Mouse (Mus musculus) lung, postnatal 0 days (tissue): ENCODE data around the gene Dapk2.

Experiments
- CTCF ChIP-seq: IDR thresholded peaks from 2 replicates; pipeline ENCODE4 v1.5.1; 2016; ENCODE audit warnings: antibody characterized with exemption, mild to moderate bottlenecking
- EP300 ChIP-seq: IDR thresholded peaks from 2 replicates; pipeline ENCODE4 v1.6.1; 2016; ENCODE audit warnings: antibody characterized with exemption, mild to moderate bottlenecking, control low read depth

- TF ChIP-seq CTCF: no peak
- no peak for TF ChIP-seq EP300
Observed at GRCm38 (mm10) chr9:66307341-66307740, 149.3 kb downstream of the Dapk2 start.
